Mouse (Mus musculus): ENCODE results near the gene Esp18.

Esp18 gene

GRCm38 (mm10) chr17:39406059-39406458 lies at the start of gene Esp18:
TSS of gene Esp18 (plus strand) at chr17:39406359.
- no peak for DNase-seq (ENCODE audit: low read depth)

- peak; percentile 50 for DNase-seq (ENCODE audit: low read depth)
Observed at GRCm38 (mm10) chr17:39363316-39363715, 42.8 kb upstream of the Esp18 start.
